Mouse (Mus musculus) mouse trophoblast stem cell (cell line): ENCODE results near the gene Ctdspl.

ENCODE experiments used
- in situ Hi-C, 2 experiments: fragments of 300-500 bp; cut with MseI, MboI; formaldehyde crosslinking; loops; 2 replicates in 1 of 2; 3 replicates in 1 of 2; pipeline ENCODE4 v1.15.1; 2025

Ctdspl gene

DNA sequence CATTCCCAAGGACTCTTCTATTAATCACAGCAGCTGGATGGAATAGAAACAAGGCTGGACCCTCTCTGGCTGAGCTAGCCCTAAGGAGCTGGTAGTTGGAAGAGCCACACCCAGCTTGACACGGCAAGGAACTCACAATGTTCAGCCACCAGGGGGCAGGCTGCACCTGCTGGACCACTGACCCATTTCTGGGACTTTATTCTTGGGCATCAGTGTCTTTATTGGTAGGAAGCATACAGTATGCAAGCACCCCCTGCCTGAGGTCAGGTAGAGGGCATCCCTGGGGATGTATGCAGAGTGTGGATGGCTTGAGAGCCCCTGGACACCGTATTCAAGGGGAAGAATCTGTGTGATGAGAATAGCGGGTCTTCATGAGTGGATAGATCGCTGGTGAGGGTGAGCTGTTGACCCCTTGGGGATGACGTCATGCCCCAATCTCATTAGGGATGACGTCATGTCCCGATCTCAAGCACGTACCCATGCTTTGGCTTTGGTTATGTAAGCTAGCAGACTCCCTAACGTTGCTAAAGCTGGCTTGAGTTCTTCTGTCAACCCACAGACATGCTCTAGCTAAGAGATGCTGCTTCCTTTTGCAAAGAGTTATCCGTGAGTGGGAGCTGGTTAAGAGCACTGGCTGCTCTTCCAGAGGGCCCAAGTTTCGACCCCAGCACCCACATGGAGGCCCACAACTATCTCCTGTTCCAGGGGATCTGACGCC is 5.3 kb upstream of the Ctdspl start:
- in situ Hi-C loops, result loop anchor here in 1 of 2 experiments (5.0 to 10.0 kb wide), 2 partner anchors 106 to 144 kb away; no protein-coding TSS in a partner anchor

DNA sequence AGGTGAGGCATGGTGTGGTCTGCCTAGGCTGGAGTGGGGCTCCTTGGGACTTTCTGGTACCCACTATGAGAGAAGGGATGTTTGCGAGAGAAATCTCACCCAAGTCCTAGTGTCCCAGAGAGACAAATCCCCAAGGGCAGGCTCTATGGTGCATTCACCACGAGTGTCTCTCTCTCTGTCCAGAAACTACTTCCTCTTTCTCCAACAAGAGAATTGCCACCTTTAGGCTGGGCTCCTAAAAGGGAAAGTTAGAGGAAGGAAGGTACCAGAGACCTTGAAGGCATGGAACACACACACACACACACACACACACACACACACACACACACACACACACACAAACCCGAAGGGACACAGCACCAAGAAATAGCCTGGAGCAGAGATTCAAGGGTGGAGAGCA is 4.3 kb upstream of the Ctdspl start:
- in situ Hi-C loops, result loop anchor here in 1 of 2 experiments (5.0 to 10.0 kb wide), 2 partner anchors 105 to 143 kb away; no protein-coding TSS in a partner anchor

DNA sequence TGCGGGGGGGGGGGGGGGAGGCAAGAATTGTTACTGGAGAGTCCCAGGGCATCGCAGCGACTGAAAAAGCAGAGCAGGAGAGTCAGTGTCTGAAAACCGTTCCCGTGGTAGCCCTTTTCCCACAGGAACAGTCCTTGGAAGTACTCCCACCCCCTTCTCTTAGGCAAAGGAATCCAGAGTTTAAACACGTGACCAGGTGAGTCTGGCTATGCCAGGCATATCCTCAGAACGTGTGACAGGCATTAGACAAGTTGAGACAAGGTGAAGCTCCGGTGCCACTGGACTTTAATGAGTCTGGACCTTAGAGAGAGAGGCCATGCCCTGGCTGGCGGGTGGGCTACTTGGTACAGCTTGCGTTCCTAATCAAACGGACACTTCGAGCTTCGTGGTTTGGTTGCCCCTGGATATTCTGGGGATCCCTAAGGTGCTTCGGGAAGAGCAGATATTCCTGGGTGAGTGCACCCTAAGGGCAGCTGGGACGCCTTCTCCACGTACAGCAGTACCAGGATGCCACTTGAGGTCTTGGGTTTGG is 1.6 kb upstream of the Ctdspl start:
- in situ Hi-C loops, result loop anchor here in 1 of 2 experiments (5.0 to 10.0 kb wide), 2 partner anchors 103 to 140 kb away; no protein-coding TSS in a partner anchor

DNA sequence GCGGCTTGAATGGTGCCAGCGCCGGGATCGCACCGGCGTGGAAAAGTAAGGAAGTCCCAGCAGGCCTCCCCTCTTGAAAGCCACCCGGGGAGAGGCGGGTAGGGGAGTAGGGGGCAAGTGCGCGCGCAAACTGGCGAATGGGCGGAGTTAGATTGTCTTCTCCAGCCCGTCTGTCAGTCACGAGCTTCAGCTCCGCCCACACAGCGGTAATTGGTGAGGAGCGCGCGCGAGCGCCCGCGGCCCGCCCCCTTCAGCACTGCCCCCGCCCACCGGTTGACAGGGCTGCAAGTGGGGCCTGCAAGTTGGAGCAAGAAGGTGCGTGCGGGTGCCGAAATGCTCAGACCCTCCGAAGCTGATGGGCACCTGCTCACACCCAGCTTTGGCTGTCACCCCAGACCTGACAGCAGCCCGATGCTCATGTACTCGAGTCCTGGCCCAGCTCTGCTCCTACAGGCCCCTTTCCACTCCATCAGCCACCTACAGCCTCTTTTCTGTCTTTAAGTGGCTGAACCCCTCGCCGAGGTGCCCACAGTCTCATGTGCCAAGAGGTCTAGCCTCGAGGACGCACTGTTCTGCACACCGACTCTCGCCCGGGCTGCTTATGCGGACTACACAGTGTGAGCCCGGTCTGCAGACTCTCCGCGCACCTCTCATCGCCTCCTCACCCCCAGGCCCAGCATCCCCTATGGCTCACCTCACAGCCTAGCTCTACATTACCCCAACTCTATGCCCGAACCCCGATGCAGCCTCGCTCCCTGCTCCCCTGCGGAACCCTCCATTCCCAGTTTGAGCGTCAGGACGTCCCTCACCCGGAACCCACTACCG is 755 bp upstream of the Ctdspl start:
- in situ Hi-C loops, result loop anchor here in 1 of 2 experiments (10.0 kb wide), 1 partner anchor 139 kb away; no protein-coding TSS in a partner anchor

DNA sequence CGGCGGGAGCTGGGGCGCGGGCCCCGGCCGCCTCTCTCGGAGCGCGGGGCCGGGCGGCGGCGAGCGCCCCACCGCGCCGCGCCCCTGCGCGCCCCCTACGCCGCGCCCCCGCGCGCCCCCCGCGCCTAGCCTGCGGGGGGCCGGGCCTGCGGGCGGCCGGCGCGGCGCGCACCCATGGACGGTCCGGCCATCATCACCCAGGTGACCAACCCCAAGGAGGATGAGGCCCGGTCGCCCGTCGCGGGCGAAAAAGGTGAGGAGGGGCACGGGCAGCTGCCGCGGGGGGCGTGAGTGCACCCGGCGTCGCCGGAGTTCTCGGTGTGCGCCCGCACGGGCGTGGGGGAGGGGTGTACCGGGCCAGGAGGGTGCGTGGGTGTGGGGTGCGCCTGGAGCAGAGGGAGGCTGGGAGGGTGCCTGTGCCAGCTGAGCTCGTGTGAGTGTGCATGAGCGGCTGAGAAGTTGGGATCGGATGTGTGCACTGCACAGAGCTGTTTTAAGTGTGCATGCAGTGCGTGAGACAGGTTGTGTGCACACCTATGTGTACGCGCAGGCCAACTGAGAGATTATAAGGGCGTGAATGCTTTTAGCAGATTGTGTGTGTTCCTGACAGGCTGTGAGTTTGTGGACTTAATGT is 552 bp downstream of the Ctdspl start:
- in situ Hi-C loops, result loop anchor here in 1 of 2 experiments (10.0 kb wide), 1 partner anchor 138 kb away; no protein-coding TSS in a partner anchor

DNA sequence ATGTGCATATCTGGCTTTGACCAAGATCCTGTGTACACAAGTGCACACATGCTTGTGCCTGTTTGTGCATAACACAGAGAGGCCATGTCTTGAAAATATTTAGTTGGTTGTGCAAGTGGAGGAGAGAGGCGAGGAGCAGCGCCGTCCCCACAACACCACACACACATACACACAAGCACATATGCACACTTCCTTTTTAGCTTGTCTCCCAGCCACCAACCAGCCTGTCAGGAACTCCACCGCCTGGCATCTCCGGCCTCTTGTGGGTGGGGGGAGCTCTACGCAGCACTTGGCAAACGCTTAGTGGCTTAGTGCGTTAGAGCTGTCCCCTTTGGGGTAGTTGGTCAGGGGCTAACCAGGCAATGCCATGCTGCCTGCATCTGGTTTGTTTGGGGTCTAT is 1.2 kb downstream of the Ctdspl start:
- in situ Hi-C loops, result loop anchor here in 1 of 2 experiments (10.0 kb wide), 1 partner anchor 137 kb away; no protein-coding TSS in a partner anchor

DNA sequence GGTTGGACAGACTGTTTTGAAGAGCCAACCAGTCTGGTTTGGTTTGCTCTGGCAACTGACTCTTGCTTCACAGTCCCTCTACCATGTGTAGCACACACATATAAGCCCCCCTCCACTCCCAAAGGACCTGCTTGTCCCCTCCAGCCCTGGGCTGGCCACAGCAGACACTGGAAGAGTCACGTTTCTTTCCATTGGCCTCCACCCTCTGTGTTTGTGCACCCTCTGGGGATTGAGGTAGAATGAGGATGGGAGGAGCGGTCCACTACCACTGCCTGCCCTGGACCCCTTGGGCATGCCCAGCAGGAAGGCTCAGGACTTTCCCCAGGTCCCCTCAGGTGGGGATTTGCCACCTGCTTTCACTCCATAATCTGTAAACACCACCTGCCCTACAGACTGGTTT is 1.8 kb downstream of the Ctdspl start:
- in situ Hi-C loops, result loop anchor here in 1 of 2 experiments (10.0 kb wide), 1 partner anchor 137 kb away; no protein-coding TSS in a partner anchor

DNA sequence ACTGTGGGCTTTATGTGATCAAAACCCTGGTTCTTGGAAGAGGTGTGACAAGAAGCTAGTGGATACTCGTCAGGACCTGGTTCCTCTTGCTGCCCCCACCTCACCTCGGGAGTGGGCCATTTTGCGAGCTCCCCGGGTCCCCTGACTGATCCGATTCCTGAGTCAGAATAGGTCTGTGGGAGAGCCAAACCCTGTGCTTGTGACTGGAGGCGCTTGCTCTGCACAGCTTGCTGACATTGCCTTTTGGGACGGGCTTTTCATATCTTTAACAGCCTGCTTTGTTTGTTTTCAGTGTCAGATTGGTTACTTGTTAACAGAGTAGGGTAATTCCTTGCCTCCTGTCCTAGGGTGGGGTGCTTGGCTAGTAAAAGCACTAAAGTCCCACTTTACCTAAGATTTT is 2.4 kb downstream of the Ctdspl start:
- in situ Hi-C loops, result loop anchor here in 1 of 2 experiments (10.0 kb wide), 1 partner anchor 136 kb away; no protein-coding TSS in a partner anchor

DNA sequence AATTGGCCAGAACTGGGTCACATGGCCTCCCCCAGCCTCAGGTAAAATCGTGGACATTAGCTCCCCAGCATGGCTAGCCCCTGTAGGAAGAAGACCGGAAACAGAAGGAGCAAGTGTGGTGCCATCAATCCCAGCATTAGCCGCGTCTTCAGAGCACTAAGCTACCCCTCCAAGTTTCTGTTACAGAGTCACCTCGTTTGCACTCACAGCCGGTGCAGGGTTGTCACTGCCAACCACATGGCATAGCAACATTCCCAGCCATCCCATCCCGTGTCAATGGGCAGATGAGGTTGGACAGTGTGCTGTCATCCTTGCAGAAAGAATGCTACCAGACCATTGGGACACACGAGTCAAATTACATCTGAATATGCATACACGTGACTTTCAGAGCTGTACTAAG is 4.4 kb downstream of the Ctdspl start:
- in situ Hi-C loops, result no loop called here

DNA sequence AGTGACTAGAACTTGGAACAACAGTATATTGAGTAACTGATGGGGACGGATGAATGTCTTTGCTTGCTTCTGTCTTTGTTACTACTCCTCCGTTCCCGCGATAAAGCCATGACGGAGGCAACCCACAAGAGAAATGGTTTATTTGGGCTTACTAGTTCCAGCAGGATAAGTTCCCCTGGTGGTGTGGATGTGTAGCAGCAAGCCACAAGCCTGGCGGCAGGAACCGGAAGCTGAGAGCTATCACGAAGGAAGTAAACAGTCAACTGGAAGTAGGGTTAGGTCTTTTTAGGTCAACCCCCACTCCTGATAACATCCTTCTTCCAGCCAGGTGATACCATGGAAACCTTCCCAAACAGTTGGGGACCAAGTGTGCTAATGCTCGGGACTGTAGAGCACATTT is 7.5 kb downstream of the Ctdspl start:
- in situ Hi-C loops, result no loop called here

DNA sequence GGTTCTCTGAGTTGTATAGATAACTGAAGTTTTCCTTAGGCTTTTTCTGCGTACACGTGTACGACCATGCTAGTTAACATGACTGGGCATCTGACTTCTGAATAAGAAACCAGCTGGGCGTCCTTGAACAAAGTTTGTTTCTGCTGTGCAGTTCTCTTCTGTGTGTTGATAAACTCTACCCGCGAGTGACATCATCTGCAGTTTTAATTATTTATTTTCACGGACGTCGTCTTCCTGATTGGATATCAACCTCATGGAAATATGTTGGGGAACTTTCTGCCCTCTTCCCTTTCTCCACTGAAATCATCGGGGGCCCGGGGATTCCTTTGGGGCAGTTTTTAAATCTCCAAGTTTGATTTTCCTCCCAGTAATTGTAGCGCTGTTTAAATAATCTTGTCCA is 8.1 kb downstream of the Ctdspl start:
- in situ Hi-C loops, result no loop called here

DNA sequence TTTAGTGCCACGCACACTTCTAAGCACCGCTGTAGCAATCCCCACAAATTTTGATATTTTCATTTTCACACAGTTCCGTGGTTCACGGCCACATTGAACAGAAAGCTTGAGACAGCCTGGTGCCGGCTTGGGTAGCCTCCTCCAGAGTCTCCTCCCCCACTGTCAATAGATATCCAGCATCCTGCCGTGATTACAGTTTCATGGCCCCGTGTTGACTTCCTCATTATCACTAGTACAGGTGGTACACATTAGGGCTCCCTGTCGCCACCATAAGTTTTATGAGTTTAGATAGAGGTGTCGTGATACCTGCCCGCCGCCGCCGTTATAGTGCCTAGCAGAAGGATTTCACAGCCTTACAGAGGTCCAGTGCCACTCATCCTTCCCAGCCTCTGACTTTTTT is 8.8 kb downstream of the Ctdspl start:
- in situ Hi-C loops, result no loop called here

DNA sequence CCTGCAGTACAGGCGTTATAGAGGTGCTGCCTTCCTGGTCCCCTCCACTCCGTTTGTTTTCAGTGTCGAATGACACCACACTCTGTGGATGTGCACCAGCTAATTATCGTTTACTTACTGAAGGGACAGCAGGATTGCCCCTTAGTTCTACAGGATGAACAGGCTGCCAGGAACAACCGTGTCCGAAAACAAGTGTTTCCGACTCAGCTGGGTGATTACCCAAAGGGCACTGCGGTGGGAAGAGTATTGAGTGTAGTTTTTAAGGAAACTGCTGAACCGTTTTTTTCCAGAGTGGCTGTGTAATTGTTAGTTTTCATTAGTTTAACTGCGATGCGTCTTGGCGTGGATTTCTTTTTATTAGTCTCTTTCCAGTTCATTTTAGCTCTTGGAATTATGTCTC is 9.8 kb downstream of the Ctdspl start:
- in situ Hi-C loops, result no loop called here

DNA sequence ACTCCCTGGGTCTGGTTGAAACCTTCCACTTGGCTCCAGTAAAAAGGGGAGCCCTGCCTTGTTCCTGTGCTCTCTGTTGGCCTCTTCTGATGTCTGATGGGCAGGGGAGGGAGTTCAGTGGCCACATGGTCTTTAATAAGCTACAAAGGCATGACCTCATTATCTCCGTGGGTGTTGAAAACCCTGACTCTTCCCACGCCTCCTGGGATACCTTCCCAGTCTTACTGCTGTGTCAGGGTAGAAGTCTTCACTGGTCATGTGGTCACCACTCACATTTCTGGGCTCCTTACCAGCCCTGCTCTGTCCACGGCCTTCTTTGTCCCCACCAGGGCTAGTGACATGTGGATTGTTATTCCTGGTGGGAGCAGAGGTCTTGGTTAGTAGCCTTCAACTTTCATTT is 11.3 kb downstream of the Ctdspl start:
- in situ Hi-C loops, result no loop called here

DNA sequence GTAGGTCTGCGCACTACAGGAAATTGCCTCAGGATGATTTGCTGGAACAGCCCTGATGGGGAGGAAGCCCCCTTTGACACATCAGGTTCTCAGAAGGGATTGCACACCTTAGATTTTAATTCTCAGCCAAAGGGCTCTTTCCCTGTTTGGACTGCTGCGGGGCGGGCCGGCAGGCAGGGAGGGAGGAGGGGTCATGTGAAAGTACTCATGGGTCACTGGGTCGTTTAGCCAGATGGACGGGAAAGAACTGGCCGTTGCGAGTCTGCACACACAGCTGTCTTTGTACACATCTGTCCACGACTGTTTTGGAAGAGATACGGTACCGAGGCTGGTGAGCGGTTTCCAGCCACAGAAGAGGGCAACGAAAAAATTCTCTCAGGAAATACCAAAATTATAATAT is 13.2 kb downstream of the Ctdspl start:
- in situ Hi-C loops, result no loop called here

DNA sequence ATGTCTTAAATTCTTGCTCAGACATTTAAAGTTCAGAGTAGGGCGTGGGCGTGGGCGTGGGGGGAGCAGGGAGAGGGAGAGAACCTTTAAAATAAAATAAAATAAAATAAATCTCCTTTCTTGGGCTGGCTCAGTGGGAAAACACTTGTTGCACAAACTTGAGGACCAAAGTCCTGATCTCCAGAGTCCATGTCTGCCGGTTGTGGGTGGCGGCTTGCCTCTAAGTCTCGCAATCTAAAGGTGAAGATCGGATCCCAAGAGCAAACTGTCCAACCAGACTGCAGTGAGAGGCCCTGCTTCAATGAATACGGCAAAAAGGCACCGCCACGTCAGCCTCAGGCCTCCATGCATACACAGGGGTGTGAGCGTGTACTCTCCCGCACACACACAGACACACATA is 13.6 kb downstream of the Ctdspl start:
- in situ Hi-C loops, result no loop called here

DNA sequence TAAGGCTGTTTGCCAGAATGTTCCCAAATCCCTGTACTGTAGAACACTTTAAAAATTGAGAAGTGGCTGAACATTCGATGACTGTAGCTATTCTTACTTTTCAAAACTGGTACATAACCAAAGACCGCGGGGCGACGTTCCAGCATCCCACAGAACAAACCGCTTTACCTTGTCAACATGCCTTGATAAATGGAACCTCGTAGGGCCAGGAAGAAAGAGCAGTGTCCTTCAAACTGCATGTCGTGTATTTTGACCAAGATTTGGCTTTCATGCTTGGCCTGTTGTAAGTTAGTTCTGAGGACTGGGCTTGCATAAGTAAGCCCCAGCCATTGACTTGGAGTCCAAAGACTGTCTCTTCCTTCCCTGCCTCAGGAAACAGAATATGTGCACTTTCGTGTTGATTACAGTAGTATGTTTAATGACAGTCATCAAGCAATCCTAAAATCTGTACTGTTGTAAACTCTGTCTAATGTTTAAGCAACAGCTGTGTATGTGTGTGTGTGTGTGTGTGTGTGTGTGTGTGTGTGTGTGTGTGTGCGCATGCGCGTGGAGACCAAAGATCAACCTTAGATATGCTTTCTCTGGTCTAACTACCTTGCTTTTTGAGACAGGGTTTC is 14.4 kb downstream of the Ctdspl start:
- in situ Hi-C loops, result no loop called here

DNA sequence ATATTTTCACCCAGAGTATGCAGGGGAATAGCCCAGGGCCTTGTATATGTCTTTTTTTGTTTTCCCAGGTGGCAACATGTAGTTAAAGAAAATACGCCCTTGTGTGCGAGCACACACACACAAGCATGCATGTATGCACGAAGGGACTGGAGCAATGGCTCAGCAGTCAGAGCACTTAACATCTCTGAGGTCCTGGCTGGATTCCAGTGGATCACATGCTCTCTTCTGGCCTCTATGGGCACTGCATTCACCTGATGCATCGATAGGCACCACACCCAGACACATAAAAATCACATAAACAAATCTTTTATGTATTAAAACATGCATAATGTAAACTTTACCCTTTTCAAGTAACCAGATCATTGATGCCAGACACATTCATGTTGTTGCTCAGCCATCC is 15.8 kb downstream of the Ctdspl start:
- in situ Hi-C loops, result no loop called here

DNA sequence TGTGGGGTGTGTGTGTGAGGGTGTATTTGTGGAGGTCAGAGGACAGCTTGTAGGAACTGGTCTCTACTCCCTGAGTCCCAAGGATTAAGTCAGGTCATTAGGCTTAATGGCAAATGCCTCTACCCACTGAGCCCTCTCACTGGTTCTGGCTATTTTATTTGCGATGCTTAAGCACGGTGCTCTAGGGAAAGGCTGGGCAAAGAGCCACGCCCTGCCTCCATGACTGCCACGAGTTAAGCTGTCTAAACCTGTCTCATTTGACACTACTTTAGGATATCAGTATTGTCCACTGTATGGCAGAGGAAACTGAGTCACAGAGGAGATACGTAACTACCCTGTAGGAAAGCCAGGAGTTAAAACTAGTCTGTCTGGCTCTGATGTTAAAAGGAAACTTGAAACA is 17.7 kb downstream of the Ctdspl start:
- in situ Hi-C loops, result no loop called here

DNA sequence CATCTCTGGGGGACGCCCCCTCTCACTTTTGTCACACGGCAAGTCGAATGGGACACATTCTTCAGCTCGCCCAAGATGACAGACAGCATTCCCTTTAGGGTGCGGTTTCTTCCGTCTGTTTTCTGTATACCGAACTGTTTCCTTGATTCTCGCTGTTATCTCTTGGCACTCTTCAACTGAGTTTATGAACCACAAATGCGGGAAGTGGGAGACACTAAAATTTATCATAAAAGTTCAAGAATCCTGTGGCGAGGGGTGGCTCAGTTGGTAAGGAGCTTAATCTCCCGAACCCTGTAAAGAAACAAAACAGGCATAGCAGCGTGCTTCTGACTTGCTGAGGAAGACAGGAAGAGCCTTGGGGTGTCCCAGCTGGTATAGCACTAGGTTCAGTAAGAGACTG is 18.1 kb downstream of the Ctdspl start:
- in situ Hi-C loops, result no loop called here

DNA sequence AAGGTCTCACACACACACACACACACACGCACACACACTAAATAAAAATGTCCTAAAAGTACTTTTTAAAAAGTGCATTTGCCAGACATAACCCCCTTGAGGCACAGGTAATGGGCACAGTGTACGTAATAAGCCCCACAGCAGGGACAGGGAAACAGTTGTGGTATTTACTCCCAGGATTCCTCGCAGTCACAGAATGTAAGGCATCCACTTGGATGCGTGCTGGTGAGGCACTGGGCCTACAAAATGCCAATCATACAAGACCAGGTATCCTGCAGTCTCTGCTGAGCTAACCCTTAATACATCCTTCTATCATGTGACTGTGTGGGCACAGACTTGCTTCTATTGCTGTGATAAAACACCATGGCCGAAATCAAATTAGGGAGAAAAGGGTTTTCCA is 22.2 kb downstream of the Ctdspl start:
- in situ Hi-C loops, result no loop called here
